Mouse (Mus musculus) lung, postnatal 14 days (tissue): ENCODE measurements at regions not wholly inside any gene's neighbourhood (a gene's known extent, or its start where the extent isn't known, plus 50 kb on each side); places are given as distances from the start of the nearest gene placed in this dataset.

ENCODE experiments used
- DNase-seq: peaks from one replicate; pipeline ENCODE4 v3.0.0; 2021

DNA sequence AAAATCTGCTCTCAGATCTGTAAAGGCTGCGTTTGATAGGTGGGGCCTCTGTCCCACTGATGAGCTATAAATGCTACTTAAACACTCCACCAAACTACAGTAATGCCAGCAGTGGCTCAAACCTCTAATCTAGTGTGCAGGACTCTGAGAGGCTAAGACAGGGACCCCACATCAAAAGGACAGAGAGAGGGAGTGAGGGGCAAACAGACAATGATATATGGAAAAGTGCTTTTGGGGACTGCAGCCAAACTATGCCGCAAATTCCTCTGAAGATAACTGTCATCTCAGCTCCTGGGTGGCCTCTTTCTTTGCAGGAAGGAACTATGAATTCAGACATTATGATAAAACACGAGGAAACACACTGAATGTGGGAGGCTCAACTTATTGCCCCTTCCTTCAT lies 138.9 kb upstream of the Ddit4l start:
- DNase-seq = no peak

DNA sequence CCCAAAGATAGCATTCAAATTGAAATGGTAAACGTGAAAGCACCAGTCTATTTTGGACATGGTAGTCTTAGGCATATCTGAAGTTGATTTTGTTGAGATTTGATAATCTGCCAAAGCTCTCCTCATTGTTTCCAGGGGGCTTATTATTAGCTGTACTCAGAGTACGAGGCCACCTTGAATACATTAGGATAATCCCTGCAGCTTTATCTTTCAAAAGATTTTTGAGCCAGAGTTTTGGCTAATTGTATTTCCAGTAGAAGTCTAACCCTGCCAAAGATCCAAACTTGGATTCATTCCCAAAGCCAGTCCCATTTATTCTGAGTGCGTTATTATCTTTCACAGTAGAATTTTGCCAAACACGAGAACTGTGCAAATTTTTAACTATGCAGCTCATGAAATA lies 138.4 kb upstream of the Ddit4l start:
- no peak for DNase-seq

DNA sequence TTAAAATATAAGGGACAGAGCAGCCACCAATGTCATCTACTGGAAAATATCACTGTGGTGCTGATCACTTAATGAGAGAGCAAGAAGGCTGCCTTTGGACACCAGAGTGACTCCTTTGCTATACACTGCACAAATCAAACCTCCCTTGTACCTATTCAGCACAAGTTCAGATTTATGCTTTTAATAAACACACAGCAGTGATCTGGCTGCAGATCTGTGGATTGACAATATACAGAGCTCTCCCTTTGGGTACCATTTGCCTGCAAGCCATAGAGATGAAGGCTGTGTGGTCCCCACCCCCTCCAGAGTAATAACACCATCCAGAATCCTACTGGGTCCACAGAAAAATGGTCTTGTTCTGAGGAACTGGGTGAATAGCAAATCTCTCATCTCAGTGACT lies 131.8 kb upstream of the Ddit4l start:
- no peak for DNase-seq

DNA sequence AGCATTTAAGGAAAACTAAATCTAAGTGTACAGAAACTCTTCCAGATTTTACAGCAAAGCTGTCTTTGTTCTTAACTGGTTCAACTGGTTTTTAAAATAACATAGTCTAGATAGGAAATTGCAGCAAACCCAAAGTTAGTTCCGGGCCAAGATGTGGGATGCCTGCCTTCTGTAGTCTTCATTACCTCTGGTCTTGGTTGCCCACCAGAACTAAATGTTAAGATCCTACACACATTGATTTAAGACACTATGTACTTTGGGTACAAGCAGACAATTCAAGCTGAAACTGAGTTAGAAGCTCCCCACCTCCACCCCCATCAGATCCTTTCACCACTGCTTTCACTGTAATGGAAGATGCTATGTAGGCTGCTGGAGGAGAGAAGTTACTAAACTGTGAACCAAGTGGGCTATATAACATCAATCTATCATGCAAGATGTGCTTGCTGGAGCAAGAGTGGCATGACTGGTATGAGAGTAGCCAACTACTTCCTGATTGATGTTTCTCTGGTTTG lies 129.8 kb upstream of the Ddit4l start:
- DNase-seq = no peak

DNA sequence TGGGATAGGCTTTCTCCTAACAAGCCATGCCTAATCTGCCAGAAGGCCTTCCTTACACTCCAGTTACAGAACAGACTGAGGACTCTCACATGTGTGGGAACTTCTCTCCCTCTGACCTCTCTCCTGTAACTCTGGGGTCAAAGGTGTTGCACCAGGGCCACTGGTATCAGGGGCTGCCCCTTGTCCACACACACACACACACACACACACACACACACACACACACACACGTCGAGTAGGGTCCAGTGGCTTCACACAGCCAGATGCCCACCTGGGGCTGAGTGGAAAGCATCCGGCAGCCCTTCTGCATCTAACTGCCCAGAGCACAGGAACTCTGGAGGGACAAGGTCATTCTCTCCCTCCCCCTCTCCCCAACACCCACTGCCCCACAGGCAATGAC lies 123.1 kb upstream of the Ddit4l start:
- DNase-seq = no peak

DNA sequence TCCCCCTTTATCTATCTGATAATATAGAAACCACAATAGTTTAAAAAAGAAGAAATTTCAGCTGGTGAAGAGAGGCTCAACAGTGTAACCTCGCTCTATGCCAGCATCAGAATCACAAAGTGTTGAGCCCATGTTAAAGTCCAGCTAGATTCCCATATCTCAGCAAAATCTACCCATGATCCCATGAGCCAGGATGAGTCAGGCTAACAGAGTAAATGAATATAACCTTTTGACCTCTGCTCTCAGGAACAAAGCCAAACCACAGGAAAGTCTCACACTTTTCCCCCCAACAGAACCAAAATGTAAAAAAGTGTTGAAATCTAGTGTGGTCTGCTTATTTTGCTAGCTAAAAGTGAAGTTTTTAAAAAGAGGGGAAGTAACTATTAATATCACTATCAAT lies 110.1 kb upstream of the Ddit4l start:
- DNase-seq = no peak

DNA sequence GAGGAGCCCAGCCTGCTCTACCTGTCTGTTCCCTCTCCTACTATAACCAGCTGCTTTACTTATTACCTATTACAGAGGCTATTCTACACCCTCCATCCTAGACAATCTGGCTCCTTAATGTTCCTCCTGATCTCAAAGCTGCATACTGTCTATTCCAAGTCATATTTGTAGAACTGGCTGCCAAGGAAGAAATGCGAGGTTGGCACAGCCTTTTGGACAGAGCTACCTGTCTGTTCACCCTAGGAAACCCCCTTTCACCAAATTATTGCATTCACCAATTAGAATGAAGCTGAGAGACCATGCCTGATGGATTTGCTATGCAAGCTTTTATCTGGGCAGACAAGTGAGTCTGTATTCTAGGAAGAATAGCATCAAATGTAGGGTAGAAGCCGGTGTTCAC lies 109.0 kb upstream of the Ddit4l start:
- no peak for DNase-seq

DNA sequence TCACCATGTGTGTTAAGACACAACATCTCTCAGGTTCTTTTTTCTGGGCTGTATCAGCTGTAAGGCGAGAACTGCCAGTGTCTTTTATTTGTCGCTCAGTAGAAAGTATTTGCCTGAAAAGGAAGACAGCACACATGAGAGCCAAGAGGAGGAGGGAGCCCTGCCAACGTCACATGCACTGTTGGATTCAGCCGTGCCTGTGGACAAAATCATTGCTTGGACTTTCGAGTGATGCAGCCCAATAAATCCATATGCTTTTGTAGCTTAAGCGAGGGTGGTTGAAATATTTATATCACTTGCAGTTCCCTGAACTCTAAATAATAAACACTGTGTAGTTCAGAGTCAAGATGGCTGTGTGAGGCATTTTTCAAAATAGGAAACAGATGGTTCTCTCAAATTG lies 108.4 kb upstream of the Ddit4l start:
- peak; percentile 14 for DNase-seq

DNA sequence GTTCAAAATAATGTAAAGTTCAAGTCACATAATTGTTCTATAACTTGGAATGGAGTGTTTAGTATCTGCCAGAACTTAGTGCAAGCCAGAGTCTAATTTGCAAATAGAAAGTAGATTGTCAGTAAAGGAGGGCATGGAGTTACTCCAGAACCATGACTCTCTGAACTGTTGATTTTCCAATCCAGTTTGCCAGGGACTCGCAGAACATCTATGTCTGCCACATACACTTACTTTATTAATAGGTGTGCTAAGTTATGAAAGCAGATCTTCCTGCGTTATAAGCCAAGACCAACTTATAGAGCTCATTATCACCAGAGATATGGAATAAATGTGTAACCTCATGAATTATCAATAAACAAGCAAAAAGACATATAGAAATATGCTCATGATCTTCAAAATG lies 107.2 kb upstream of the Ddit4l start:
- no peak for DNase-seq

DNA sequence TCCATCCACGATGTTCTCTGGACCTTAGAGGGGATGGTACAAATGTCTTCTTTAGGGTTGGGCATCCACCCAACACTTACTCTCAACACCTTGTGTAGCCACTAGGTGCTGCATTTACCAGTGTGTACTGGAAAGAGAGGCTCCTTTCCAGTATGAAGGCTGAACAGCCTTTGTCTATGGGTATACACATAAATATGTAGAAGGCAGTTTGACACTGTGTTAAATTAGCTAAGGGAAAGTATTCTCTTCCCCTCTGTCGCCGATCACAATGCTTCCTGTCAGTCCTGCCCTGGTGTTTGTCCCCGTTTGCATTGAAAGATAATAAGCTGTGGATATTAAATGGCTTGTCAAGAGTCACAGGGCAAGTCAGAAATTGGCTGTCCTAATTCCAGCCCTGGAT lies 104.0 kb upstream of the Ddit4l start:
- no peak for DNase-seq

DNA sequence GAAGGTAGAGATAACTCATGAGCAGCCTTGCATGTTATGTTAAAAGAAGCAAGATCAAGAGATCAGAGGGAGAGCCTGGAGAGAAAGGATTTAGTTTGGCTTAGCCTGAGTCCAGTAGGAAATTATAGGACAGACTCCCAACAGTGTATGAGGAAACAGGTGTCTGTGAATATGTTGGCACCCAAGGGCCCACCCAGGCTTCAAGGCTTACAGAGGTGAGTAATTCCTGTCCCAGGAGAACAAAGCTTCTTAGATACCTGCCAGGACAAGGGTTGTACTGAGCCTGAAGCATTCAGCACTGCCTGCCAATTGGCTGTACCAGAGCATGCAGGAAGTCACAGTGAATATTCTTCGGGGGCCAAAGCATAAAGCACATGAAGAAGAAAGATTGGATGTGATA lies 101.2 kb upstream of the Ddit4l start:
- DNase-seq = no peak

DNA sequence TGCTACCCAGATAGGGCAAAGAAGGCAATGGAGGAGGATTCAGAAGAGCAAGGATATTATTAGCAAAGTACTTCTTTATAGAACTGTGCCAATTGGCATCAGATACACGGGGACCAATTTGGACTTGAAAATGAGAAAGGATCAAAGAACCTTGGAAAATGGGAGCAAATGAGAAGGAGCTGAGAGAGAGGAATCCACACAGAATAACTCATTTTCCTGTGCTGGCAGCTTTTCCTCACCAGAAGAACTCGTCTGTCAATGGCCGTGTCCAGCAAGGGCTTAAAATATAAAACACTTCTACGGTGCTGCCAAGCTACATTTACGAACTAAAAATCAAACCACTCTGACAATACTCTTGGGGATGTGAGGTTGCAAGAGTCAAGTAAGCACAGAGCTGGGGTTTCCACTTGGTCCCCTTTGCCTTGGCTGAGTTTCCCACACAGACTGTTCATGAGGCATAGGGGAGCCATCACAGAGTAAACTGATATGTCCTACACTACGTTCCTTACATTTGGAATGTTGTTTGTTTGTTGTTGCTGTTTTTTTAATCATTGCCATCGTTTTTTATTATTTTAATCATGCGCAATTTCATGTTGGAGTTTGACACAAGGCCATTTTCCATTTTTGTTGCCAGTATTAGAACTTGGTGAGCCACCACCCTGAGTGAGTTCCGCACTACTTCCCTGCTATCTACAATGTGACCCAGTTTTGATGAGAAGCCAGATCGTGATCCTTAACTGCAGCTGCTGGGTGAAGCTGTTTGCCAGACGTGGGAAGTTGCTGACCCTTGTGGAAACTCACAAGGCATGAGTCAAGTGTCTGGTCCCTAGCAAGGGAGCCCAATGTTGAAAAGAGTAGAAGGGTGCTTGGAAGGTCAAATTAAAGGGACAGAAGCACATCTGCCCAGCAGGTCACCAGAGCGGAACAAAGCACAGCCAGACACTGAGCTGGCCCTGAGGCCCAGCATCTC lies 95.5 kb upstream of the Ddit4l start:
- DNase-seq = no peak

DNA sequence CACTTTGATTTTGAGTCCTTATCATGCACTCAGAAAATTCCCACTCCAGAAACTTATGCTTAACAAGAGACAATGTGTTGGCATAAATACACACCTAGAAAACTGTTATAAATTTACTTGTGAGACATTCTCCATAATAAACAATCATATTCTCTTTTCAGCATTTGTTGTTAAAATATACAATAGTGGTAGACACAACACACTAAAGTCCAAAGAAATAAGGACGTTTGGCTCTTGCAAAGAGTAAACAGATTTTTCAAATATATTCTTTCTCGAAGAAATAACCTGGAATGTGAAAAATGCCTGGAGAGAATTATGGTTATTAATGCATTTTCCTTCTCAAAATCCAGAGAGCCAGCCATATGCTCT lies 91.8 kb upstream of the Ddit4l start:
- DNase-seq = no peak

DNA sequence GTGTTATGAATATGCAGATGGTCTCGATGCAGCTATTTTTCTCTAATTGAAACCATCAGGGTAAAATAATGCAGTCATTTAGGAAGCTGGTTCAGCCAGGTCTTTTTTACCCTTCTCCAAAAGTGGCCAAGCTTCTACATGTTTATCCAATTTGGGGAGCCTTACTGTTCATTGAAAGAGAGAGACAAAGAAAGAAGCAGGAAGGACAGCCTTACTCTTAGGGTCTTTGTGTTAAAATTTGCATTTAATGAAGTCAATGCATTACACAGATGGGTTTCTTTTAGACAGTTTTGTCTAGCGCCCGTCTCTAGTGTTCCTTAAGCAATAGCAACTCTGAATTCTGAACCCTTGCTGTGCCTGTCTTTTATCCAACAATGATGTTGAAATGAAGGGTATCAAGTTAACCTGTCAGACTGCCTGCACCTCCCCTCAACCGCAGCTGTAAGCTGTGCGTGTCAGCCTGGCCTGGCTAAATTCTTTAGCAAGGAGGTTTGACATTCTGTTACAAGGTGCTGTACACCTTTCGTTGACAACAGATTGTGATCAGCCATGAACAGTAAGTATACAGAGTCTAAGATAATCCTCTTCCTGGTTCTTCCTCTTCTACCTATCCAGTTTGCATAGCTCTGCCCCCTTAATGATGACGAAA lies 91.3 kb upstream of the Ddit4l start:
- DNase-seq = no peak

DNA sequence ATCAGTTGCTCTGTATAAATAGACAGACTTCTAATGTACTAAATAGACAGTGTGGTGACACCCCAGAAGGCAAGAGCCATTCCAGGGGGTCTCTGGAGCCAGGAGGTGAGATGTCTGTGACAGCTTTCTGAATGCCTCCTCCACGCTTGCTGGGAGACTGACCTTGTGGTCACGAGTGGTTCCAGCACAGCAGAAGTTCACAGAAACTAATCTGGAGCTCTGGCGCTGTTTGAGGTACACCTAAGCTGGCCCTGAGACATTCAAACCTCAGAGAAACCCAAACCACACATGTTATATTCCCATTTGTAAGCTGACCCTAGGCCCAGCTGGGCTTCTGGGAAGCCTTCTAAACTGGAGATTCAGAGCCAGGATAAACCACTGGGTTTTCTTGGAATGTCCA lies 79.7 kb upstream of the Ddit4l start:
- no peak for DNase-seq

DNA sequence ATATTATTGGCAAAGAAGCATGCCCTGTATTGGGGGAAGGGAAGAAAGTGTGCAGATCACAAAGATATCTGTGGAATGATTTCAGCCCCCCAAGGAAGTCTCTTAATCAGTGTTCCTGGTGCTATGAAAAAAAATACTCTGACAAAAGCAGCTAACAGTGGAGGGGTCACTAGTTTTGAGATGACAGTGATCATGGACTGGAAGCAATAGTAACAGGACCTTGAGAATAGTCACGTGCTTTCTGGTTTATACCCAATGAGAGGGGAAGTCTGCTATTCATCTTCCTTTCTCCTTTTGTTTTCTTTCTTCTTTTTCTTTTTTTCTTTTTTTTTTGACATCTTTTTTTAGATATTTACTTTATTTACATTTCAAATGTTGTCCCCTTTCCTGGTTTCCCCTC lies 79.1 kb upstream of the Ddit4l start:
- DNase-seq = no peak

DNA sequence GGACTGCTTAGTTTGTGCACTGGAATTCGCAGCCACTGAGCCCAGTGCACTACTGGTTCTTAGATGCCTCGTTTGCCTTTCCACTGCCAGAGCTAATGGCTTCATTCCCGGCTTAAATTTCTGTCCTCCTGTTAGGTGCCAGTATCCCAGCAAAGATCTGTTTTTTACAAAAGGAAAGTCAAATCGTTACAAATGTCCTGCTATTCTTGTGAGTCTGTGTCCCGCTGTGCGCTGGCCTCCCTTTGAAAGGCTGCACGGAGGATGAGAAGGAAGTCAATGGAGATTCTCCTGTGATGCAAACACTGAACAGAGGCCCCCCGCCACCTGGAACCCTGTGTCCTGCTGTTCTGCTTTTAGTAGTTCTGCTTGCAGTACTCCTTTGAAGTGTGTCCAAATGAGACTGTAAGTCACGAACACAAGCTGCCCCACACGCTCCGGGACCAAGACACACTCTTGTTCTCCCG lies 74.0 kb upstream of the Ddit4l start:
- no peak for DNase-seq

DNA sequence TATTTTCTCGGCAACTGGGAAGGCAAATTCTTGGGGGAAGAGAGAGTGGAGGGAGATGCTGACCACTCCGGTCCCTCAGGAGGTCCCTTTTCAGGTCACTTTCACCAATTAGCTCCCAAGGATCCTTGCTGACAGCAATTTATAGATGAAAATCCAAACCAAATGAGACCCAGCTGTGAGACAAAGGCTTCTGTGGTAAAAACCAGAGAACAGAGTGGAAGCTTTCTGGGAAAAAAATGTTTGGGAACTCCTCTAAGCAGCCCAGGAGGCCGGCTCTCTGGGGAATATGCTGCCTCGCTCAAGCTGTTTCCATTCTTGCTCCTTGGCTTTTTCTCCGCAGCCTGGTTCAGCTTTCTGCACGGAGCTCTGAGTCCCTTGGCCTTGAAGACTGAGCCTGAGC lies 73.5 kb upstream of the Ddit4l start:
- peak; percentile 4 for DNase-seq

DNA sequence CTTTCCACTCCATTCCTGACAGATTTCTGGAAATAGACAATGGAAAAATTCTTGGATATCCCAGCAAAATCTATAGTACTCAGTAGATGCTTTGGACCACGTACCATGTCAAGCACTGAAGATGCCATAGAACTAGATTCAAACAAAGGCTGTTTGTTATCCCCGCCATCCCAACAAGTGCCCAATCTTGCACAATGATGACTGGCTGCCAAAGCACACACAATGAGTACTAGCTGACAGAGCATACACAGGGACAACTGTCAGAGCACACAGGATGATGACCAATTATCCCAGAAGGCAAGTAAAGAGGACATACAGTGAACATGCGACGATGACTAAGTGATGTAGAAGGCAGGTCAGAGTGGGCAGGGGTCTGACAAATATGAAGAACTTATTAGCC lies 70.7 kb upstream of the Ddit4l start:
- DNase-seq = no peak

DNA sequence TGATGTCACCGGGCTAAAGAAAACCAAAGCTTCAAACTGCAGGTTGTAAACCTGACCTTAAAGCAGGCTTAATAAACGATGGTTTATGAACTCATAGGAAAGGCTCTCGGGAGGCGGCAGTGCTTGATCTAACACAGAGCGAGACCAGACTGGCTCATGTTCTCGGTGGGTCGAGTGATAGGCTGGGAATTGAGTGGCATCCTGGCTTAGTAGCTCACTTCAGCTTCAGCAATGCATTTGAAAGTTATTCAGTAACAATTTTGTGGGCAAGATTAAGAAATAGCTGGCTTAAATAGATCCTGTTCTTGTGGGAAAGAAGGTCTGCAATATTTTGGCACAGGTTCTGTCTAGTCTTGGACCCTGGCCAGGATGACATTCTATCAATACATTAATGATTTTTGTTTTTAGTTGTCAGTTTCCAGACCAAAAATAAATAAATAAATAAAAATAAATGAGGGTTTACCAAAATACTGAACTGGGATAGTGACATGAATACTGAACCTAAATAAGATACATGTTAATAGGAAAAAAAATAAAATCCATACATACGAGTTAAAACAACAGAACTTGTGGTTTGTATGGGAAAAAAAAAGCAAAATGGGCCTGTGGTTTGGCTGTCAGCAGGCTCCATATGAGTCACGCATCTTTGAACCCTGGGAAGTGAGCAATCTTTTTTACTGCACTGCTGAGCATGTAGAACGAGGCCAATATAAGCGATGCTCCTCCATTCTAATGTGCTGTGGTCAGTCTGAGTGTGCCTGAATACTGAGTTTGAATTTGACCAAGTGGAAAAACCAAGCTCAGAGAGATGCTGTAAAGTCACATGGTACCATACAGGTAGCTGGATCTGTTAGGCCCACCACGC lies 68.7 kb upstream of the Ddit4l start:
- DNase-seq = no peak

DNA sequence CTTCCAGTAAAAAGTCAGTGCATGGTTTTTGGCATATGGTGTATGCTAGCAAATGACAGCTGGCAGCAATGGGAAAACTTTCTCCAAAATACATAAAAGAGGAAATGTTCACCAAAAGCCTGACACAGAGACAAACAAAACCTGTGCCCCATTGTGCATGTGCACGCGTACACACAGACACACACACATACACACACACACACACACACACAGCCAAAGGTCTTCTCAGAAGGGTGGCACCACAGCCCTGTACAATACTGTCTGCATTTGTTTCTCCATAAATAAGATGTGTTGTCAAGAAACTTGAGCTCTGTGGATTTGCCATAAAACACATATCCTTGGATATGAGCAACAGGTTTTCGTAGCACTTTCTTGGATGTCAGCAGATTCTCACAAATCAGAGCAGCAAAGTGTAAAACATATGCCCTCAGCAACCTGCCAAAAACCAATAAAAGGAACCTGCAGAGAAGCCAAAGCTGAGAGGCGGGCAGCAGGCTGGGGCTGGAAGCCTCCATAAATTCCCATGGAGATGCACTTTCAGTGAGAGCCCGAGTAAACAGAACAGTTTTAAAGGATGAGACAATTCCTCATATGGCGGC lies 60.5 kb upstream of the Ddit4l start:
- DNase-seq = no peak

DNA sequence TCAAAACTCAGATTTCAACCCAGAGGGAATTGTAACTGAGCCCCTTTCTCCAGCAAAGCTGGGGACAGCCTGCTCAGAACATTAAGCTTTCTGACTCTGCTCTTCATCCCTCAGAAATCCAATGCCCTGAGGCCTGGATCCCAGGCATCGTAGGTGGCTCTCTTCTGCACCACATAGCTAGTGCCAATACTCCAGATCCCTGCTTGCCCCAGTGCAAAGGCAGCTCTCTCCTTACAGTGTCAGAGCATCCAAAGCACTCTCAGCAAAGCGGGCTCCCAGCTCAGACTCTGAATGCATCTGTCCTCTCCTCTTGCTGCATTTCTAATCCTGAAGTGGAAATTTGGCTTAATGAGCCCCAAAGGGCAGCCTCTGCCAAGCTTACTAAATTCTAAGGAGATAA lies 59.4 kb upstream of the Ddit4l start:
- no peak for DNase-seq

DNA sequence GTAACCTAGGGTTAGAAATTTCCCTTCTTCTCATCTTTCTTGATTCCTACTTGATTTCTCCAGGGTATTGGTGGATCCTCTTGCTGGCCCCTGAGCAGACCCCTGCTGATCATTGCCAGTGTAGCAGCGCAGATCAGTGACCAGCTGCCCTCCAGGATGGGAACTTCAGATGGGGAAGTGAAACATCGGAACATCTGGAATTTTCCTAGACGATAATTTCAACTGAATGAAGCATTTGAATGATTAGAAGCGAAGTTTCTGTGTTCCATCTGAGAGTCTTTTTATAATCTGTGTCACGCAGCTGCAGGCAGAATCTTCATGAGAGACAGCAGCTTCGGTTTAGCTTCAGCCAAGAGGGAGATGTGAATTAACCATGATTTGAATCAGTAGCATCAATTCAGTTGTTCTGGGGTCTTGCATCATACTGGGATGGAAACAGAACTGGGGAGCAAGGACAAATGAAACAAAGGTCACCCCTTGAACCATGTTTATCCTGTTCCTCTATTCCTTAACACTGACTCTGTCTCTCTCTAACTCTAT lies 57.8 kb upstream of the Ddit4l start:
- DNase-seq = no peak
